ENCODE assay signal across 9 mouse cellular contexts in genomic region chr7:16858336-16858735, GRCm38 (mm10). TPM values are rescaled to one million over a fixed set of nuclear protein-coding genes. Genes with fewer than 3 reads are reported as not detected.
A peak's percentile ranks its signal among the peaks of the same experiment; 100 is the strongest.
DNase-seq lines count a peak whose midpoint lies in the region; ATAC-seq lines count a peak whose summit lies in the region.
"Had no signal": no experiment of that assay in that cellular context is flagged by ENCODE, and none has a peak within 500 bp of the region (broad histone marks: within the 10 kb centered on the region; RNA-seq: fewer than 3 reads in every experiment).

No protein-coding gene starts in this region.

- H3K9ac ChIP-seq in forebrain, embryonic 16.5 days (replicated peaks; ENCODE audit: low read depth, low read length), result no peak overlapping the region

- no peaks in the 10 kb centered on the region for H3K27me3 ChIP-seq in forebrain, embryonic 10.5 days (ENCODE audit: poor library complexity, severe bottlenecking)
- H3K27me3 ChIP-seq in forebrain, embryonic 16.5 days (replicated peaks; ENCODE audit: control insufficient read depth, insufficient read depth, low read length), result no peaks in the 10 kb centered on the region

- no peaks in the 10 kb centered on the region for H3K4me1 ChIP-seq in forebrain, embryonic 10.5 days
- no peaks in the 10 kb centered on the region for H3K4me1 ChIP-seq in forebrain, embryonic 16.5 days (replicated peaks; ENCODE audit: control insufficient read depth, insufficient read depth, low read length)

- no peak for ATAC-seq in forebrain, embryonic 16.5 days
- peak; percentile 75 for ATAC-seq in granulocyte monocyte progenitor cell, adult 5-6 weeks (replicated peaks; ENCODE audit: poor library complexity, severe bottlenecking)

- peak; percentile 46 for DNase-seq in forebrain, embryonic 10.5 days (ENCODE audit: extremely low spot score, low spot score)
- peak; percentile 63 for DNase-seq in A20 (ENCODE audit: low read depth, low spot score)
- peak; percentile 66 for DNase-seq in adrenal gland, postnatal 14 days
- DNase-seq in lung, postnatal 25 days (ENCODE audit: low spot score), result peak; percentile 41
- DNase-seq in testis, postnatal 10 days (ENCODE audit: low spot score), result peak; percentile 69
- no peak for DNase-seq in gastrocnemius, adult 8-10 months (ENCODE audit: low spot score in 2 of 2)

- WGBS in forebrain, embryonic 10.5 days, result 20% methylated on average over 17 of the region's 17 CpGs
- 20% methylated on average over 17 of the region's 17 CpGs for WGBS in forebrain, embryonic 16.5 days

- peaks cover 77% of the 10 kb centered on the region for H3K36me3 ChIP-seq in forebrain, embryonic 10.5 days (replicated peaks)
- H3K36me3 ChIP-seq in forebrain, embryonic 16.5 days (ENCODE audit: control insufficient read depth, insufficient read depth), result peaks cover 7% of the 10 kb centered on the region

- H3K4me3 ChIP-seq in forebrain, embryonic 10.5 days, result no peak overlapping the region
- no peak overlapping the region for H3K4me3 ChIP-seq in forebrain, embryonic 16.5 days (replicated peaks; ENCODE audit: low read length)
- H3K4me3 ChIP-seq: myocyte had no signal

- no peak overlapping the region for H3K4me2 ChIP-seq in forebrain, embryonic 16.5 days (ENCODE audit: low read length)

- no peaks in the 10 kb centered on the region for H3K9me3 ChIP-seq in forebrain, embryonic 10.5 days
- H3K9me3 ChIP-seq in forebrain, embryonic 16.5 days (ENCODE audit: control insufficient read depth, low read length), result no peaks in the 10 kb centered on the region

- no peak overlapping the region for H3K27ac ChIP-seq in forebrain, embryonic 10.5 days
- no peak overlapping the region for H3K27ac ChIP-seq in forebrain, embryonic 16.5 days (ENCODE audit: low read length)

RNA-seq across cellular contexts. Expression of gene Prkd2, which starts 15.6 kb away (rescaled TPM):
- polyA plus RNA-seq in forebrain, embryonic 10.5 days (2016; fragmentation: Nextera tagmentation; extraction: Ambion mirVana), result 9.6 and 10.7 TPM in 2 replicates
- polyA plus RNA-seq in forebrain, embryonic 16.5 days (2015; fragmentation: Nextera tagmentation; extraction: Ambion mirVana), result 6.6 TPM in 2 replicates
- 25.0 and 35.4 TPM in 2 replicates for total RNA-seq in adrenal gland, postnatal 14 days (2021)
- 9.6 and 14.6 TPM in 2 replicates for total RNA-seq in granulocyte monocyte progenitor cell, adult 5-6 weeks (2014; fragmentation: Nextera tagmentation)
- 3.4 and 11.9 TPM in 2 replicates for total RNA-seq in granulocyte monocyte progenitor cell, adult 5-6 weeks (2017)
- 1 to 10 TPM; 2.5 to 4.1 (median 3.4) TPM for total RNA-seq in gastrocnemius, adult 8-10 months (2022)

RNA-seq across cellular contexts. Expression of gene Dact3, which starts 16.8 kb away (rescaled TPM):
- polyA plus RNA-seq in forebrain, embryonic 10.5 days (2016; fragmentation: Nextera tagmentation; extraction: Ambion mirVana), result 1.9 and 2.2 TPM in 2 replicates
- polyA plus RNA-seq in forebrain, embryonic 16.5 days (2015; fragmentation: Nextera tagmentation; extraction: Ambion mirVana), result 2.1 and 2.6 TPM in 2 replicates
- 2.6 and 4.1 TPM in 2 replicates for total RNA-seq in adrenal gland, postnatal 14 days (2021)
- total RNA-seq in granulocyte monocyte progenitor cell, adult 5-6 weeks (2014; fragmentation: Nextera tagmentation), result not detected in 2 replicates
- total RNA-seq in granulocyte monocyte progenitor cell, adult 5-6 weeks (2017), result 0.31 and 0.69 TPM in 2 replicates
- total RNA-seq in gastrocnemius, adult 8-10 months (2022), result 1 to 10 TPM in 2 of 4 experiments, under 1 TPM in 2; 0.87 to 1.4 (median 1.1) TPM

RNA-seq across cellular contexts. Expression of gene Gng8, which starts 33.2 kb away (rescaled TPM):
- 5.5 and 6.6 TPM in 2 replicates for polyA plus RNA-seq in forebrain, embryonic 10.5 days (2016; fragmentation: Nextera tagmentation; extraction: Ambion mirVana)
- 1.9 and 4.5 TPM in 2 replicates for polyA plus RNA-seq in forebrain, embryonic 16.5 days (2015; fragmentation: Nextera tagmentation; extraction: Ambion mirVana)
- 0.59 and 0.60 TPM in 2 replicates for total RNA-seq in adrenal gland, postnatal 14 days (2021)
- not detected in 2 replicates for total RNA-seq in granulocyte monocyte progenitor cell, adult 5-6 weeks (2014; fragmentation: Nextera tagmentation)
- 0.26 and 0.62 TPM in 2 replicates for total RNA-seq in granulocyte monocyte progenitor cell, adult 5-6 weeks (2017)
- total RNA-seq in gastrocnemius, adult 8-10 months (2022), result under 1 TPM in 1 of 4 experiments, not detected in 3; 0.36 TPM

RNA-seq across cellular contexts. Expression of gene Fkrp, which starts 41.8 kb away (rescaled TPM):
- polyA plus RNA-seq in forebrain, embryonic 10.5 days (2016; fragmentation: Nextera tagmentation; extraction: Ambion mirVana), result 26.3 and 27.2 TPM in 2 replicates
- 23.1 and 29.0 TPM in 2 replicates for polyA plus RNA-seq in forebrain, embryonic 16.5 days (2015; fragmentation: Nextera tagmentation; extraction: Ambion mirVana)
- total RNA-seq in adrenal gland, postnatal 14 days (2021), result 23.8 and 25.1 TPM in 2 replicates
- 8.1 and 10.5 TPM in 2 replicates for total RNA-seq in granulocyte monocyte progenitor cell, adult 5-6 weeks (2014; fragmentation: Nextera tagmentation)
- total RNA-seq in granulocyte monocyte progenitor cell, adult 5-6 weeks (2017), result 9.3 and 11.0 TPM in 2 replicates
- total RNA-seq in gastrocnemius, adult 8-10 months (2022), result 10 to 100 TPM; 55.5 to 67.9 (median 62.9) TPM

RNA-seq across cellular contexts. Expression of gene Strn4, which starts 42.6 kb away (rescaled TPM):
- 120 and 122 TPM in 2 replicates for polyA plus RNA-seq in forebrain, embryonic 10.5 days (2016; fragmentation: Nextera tagmentation; extraction: Ambion mirVana)
- 189 and 204 TPM in 2 replicates for polyA plus RNA-seq in forebrain, embryonic 16.5 days (2015; fragmentation: Nextera tagmentation; extraction: Ambion mirVana)
- 71.1 and 71.7 TPM in 2 replicates for total RNA-seq in adrenal gland, postnatal 14 days (2021)
- total RNA-seq in granulocyte monocyte progenitor cell, adult 5-6 weeks (2014; fragmentation: Nextera tagmentation), result 36.8 and 50.4 TPM in 2 replicates
- total RNA-seq in granulocyte monocyte progenitor cell, adult 5-6 weeks (2017), result 47.0 and 63.5 TPM in 2 replicates
- 10 to 100 TPM; 11.0 to 15.6 (median 14.0) TPM for total RNA-seq in gastrocnemius, adult 8-10 months (2022)

Comparison
In these comparisons a context has a peak if more than half of its experiments do, and no peak if none do; other contexts are left out.
1. DNase-seq: peak in forebrain, embryonic 10.5 days (single experiment), A20 (single experiment), adrenal gland, postnatal 14 days (single experiment), lung, postnatal 25 days (single experiment) and testis, postnatal 10 days (single experiment); none in gastrocnemius, adult 8-10 months (0 of 2).